Mouse (Mus musculus) kidney, postnatal 4 days (tissue): ENCODE data around the gene Sp3.
"Not testable (repeated sequence)": the region's sequence is repeated elsewhere in the genome, so short reads cannot be mapped to it uniquely, and the experiment has no call there.

Source experiments
- DNase-seq, 2 experiments: peaks; one replicate each; pipeline ENCODE4 v3.0.0; 2021; ENCODE audit warnings: mixed read lengths in 2 of 2

Gene Sp3

DNA sequence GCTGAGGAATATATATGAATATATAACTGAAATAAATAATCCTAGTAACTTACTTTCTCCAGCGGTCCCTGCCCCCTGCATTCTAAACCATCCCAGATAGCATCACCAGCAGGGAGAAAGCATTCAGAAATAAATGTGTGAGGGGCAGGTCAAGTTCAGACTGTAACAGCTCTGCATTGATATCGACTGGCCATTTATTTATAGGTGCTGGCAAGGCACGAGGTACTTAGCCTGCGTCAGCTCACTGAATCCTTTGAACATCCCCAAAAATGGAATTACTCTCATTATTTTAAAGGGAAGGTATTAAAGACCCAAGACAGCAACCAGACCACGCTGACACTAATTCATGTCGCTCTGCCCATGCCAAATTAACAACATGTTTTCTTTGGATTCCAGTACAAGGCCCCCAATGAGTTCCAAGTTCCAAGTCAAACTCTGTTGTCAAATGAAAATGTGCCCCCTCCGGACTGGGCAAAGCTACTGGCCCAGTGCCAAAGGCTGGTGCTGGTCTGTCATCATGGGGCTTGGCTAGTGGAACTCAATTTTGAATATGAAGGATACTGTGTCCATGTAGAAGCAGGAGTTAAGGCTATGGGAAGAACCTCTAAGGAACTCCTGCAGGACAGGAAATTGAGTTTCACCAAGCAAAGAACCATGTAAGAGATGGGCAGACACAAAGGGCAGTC, 64.9 kb downstream of the Sp3 start:
- no peak for DNase-seq

- no peak for DNase-seq
These were observed 66.8 kb downstream of the Sp3 start for GRCm38 (mm10) chr2:72913458-72913760.

- no peak for DNase-seq
These were observed 67.4 kb downstream of the Sp3 start for GRCm38 (mm10) chr2:72912708-72913457.

- DNase-seq = no peak
These were observed 68.7 kb downstream of the Sp3 start for GRCm38 (mm10) chr2:72911527-72911926.

GRCm38 (mm10) chr2:72909046-72909445, 71.2 kb downstream of the Sp3 start:
- no peak for DNase-seq

DNA sequence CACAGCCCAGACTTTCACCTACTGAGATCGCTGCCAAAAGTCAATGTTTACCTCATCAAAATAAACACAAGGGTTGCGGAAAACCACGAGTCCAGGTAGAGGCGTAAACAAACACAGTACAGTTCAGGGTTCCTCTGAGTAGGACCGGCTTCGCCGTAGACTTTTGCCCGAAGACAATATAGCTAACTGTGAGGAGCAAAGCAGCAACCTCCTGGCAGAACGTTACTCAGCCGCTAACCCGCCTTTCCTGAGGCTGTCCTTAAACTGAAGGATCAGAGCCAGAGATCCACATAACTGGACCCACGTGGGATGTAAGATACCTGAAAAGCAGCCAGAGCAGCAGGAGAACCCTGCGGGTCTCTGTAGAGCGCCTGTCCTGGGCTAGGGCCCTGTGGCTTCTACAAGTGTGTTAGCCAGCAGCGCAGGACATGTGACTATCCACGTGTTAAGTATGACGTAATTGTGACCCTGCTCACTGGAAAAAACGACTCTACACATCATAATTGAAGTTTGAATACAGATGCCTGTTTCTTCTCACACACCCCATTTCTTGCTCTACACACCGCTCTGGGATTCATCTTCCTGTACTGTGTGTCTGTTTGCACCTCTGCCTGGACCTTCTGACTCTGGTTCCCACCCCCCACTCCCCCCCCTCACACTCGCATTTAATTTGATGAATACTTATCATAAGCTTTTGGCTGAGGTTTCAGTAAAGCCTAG, 71.9 kb downstream of the Sp3 start:
- no peak for DNase-seq

GRCm38 (mm10) chr2:72906745-72907144, 73.5 kb downstream of the Sp3 start:
- DNase-seq = no peak

GRCm38 (mm10) chr2:72902816-72903680, 77.2 kb downstream of the Sp3 start:
- DNase-seq = not testable (repeated sequence)

DNA sequence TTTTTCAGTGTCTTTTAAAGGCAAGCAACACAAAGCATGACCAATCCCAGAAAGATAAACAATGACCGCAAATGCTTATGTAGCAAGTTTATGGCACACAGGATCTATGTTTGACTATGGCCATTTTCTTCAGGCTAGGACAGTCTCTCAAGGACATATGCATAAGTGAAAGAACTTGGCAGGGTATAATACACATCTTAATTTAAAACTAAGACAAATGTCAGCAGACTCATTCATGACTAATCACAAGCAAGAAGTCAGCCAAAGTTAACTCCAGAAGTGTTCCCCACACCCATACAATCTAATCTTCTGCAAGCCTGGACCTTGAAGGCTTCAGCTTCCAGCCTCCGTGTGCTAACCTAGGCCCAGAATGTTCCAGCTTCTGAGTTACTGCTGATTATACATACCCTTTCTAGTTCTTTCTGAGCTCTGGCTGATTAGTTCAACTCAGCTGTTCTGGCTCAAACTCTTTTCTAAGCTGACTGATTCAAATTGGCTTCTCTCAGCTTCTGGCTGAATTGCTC, 81.4 kb downstream of the Sp3 start:
- no peak for DNase-seq

GRCm38 (mm10) chr2:72898094-72898781, 82.0 kb downstream of the Sp3 start:
- no peak for DNase-seq

DNA sequence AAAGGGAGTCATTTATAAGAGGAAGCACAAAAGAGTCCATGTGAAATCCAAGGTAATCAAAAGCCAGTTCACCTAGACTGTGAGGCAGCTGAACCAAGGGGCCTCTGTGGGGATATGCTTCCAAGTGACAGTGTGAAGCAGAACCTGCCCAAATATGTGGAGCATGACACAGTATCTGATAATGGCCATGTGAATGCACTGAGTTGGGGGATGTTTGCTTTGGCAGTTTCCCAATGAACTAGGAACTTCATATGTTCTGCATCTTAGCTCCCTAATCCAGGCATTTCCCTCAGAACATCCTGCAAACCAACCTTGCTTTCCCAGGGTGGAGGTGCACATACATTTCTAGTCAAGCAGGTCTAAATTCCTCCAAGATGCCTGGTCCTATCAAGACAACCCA, 90.4 kb downstream of the Sp3 start:
- no peak for DNase-seq
